Comparison of ENCODE assay signal across 8 mouse cellular contexts in the genomic region with DNA sequence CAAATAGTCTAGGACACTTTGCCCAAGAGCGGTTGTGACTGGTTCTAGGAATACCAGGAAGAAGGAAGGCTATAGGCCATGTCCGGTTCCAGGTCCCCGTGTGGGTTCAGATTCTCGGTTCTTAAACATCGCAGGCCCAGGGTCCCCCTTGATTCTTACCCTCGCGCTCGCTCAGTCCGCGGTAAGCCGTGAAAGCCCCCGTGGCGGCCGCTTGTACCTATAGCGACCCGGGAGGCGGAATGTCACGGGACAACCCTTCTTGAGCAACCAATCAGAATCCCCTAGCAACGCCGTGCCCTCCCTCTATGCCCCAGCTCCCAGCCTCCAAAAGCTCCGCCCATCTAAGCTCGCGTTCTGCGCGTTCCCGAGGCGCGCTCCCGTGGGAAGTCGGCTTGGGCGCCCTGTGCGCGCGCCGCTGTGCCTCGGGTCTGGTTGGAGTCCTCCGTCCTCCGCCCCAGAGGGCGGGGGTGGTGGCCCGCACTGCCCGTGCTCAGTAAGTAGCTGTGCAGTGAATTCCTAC. TPM values are rescaled to one million over a fixed set of nuclear protein-coding genes. Genes with fewer than 3 reads are reported as not detected.
DNase-seq lines count a peak whose midpoint lies in the region; ATAC-seq and TF ChIP-seq lines count a peak whose summit lies in the region.

A gene (minus strand): TSS at position 333 of the 520 bp plus-strand sequence.
A gene (plus strand): TSS at position 350 of the 520 bp plus-strand sequence.
A gene (plus strand): TSS at position 367 of the 520 bp plus-strand sequence.

- peak within 1 kb of the TSS; percentile 85 for H3K4me3 ChIP-seq in ES-Bruce4 (ENCODE audit: low read depth, low read length)
- H3K4me3 ChIP-seq in forebrain, embryonic 13.5 days, result peak within 1 kb of the TSS; percentile 53
- H3K4me3 ChIP-seq in liver, postnatal 0 days (ENCODE audit: low read depth, low read length), result peak within 1 kb of the TSS; percentile 77
- H3K4me3 ChIP-seq in neural tube, embryonic 14.5 days (ENCODE audit: low read depth, low read length), result peak within 1 kb of the TSS; percentile 45

- no peaks in the 10 kb centered on the region for H3K9me3 ChIP-seq in ES-Bruce4 (replicated peaks; ENCODE audit: control insufficient read depth, insufficient read depth, low read length, poor library complexity, severe bottlenecking)
- no peaks in the 10 kb centered on the region for H3K9me3 ChIP-seq in forebrain, embryonic 13.5 days (replicated peaks)
- no peaks in the 10 kb centered on the region for H3K9me3 ChIP-seq in liver, postnatal 0 days (ENCODE audit: low read length)
- H3K9me3 ChIP-seq in neural tube, embryonic 14.5 days (ENCODE audit: control insufficient read depth, low read length), result no peaks in the 10 kb centered on the region

- no peak within 1 kb of the TSS for H3K27ac ChIP-seq in ES-Bruce4 (ENCODE audit: insufficient read depth, low read length)
- no peak within 1 kb of the TSS for H3K27ac ChIP-seq in forebrain, embryonic 13.5 days
- H3K27ac ChIP-seq in liver, postnatal 0 days (ENCODE audit: low read depth), result peak within 1 kb of the TSS; percentile 99
- H3K27ac ChIP-seq in neural tube, embryonic 14.5 days (ENCODE audit: low read depth, low read length), result no peak within 1 kb of the TSS

- H3K9ac ChIP-seq in ES-Bruce4 (ENCODE audit: low read depth, poor library complexity, severe bottlenecking), result peak within 1 kb of the TSS; percentile 68
- H3K9ac ChIP-seq in forebrain, embryonic 13.5 days, result peak within 1 kb of the TSS; percentile 70
- H3K9ac ChIP-seq in liver, postnatal 0 days (replicated peaks), result peak within 1 kb of the TSS; percentile 81
- peak within 1 kb of the TSS; percentile 51 for H3K9ac ChIP-seq in neural tube, embryonic 14.5 days (replicated peaks; ENCODE audit: low read depth, low read length)

- intact Hi-C loops in heart, postnatal 10 days (cut with DNase I), result loop anchor here (5.0 to 10.0 kb wide), 2 partner anchors 71 to 204 kb away; no protein-coding TSS in a partner anchor

- TF ChIP-seq CTCF in ES-Bruce4 (IDR thresholded peaks at IDR 0.05; ENCODE audit: low read depth, low read length), result no peak
- TF ChIP-seq CTCF in liver, postnatal 0 days (IDR thresholded peaks at IDR 0.05; ENCODE audit: low read depth), result peak; percentile 47

- peaks cover 8% of the 10 kb centered on the region for H3K36me3 ChIP-seq in ES-Bruce4 (ENCODE audit: control insufficient read depth, insufficient read depth, low read length, poor library complexity, severe bottlenecking)
- H3K36me3 ChIP-seq in forebrain, embryonic 13.5 days (ENCODE audit: poor library complexity, severe bottlenecking), result peaks cover 21% of the 10 kb centered on the region
- peaks cover 35% of the 10 kb centered on the region for H3K36me3 ChIP-seq in liver, postnatal 0 days (replicated peaks; ENCODE audit: insufficient read depth, low read length)
- 0 out of 2 replicates have a peak, but pooled peaks cover 15% of the 10 kb centered on the region for H3K36me3 ChIP-seq in neural tube, embryonic 14.5 days (ENCODE audit: control insufficient read depth, insufficient read depth, low read length)

- under 1% methylated on average over 41 of the region's 41 CpGs for WGBS in forebrain, embryonic 13.5 days
- WGBS in large intestine, adult 2 months, result under 1% methylated on average over 41 of the region's 41 CpGs
- 0% methylated on average over 40 of the region's 41 CpGs for WGBS in liver, postnatal 0 days (ENCODE audit: insufficient replicate concordance)
- 0% methylated on average over 39 of the region's 41 CpGs for WGBS in neural tube, embryonic 14.5 days

- TF ChIP-seq POLR2A in ES-Bruce4 (IDR thresholded peaks at IDR 0.05; ENCODE audit: insufficient read depth, low read length), result peak; percentile 59

- TF ChIP-seq EP300 in ES-Bruce4 (IDR thresholded peaks at IDR 0.05; ENCODE audit: insufficient read depth, low read depth, low read length), result 0 out of 2 replicates have a peak, but pooled peaks have one; percentile 7
- 0 out of 2 replicates have a peak, but pooled peaks have one; percentile 9 for TF ChIP-seq EP300 in liver, postnatal 0 days (IDR thresholded peaks at IDR 0.05; ENCODE audit: low read depth)

- peak; percentile 98 to 99 for DNase-seq in heart, postnatal 10 days
- DNase-seq in large intestine, adult 2 months (ENCODE audit: low read depth, low spot score), result peak; percentile 97
- peak; percentile 99 for DNase-seq in liver, postnatal 0 days
- peak; percentile 98 for DNase-seq in testis, postnatal 10 days (ENCODE audit: low spot score)

- peaks cover 4% of the 10 kb centered on the region for H3K4me1 ChIP-seq in ES-Bruce4 (ENCODE audit: control insufficient read depth, insufficient read depth, low read length)
- peaks cover 28% of the 10 kb centered on the region for H3K4me1 ChIP-seq in forebrain, embryonic 13.5 days
- H3K4me1 ChIP-seq in liver, postnatal 0 days (ENCODE audit: insufficient read depth), result peaks cover 59% of the 10 kb centered on the region
- H3K4me1 ChIP-seq in neural tube, embryonic 14.5 days (ENCODE audit: control insufficient read depth, insufficient read depth, low read length), result peaks cover 18% of the 10 kb centered on the region; the same call in 1 of the 2 replicates

- no peaks in the 10 kb centered on the region for H3K27me3 ChIP-seq in ES-Bruce4 (ENCODE audit: control insufficient read depth, insufficient read depth, low read length, poor library complexity, severe bottlenecking)
- peaks cover 20% of the 10 kb centered on the region for H3K27me3 ChIP-seq in forebrain, embryonic 13.5 days
- H3K27me3 ChIP-seq in liver, postnatal 0 days (ENCODE audit: insufficient read depth, low read length), result no peaks in the 10 kb centered on the region
- H3K27me3 ChIP-seq in neural tube, embryonic 14.5 days (ENCODE audit: control insufficient read depth, insufficient read depth, low read length), result peaks cover 8% of the 10 kb centered on the region

- H3K4me2 ChIP-seq in forebrain, embryonic 13.5 days, result peak within 1 kb of the TSS; percentile 66
- H3K4me2 ChIP-seq in liver, postnatal 0 days (ENCODE audit: low read depth, low read length), result peak within 1 kb of the TSS; percentile 76
- peak within 1 kb of the TSS; percentile 57 for H3K4me2 ChIP-seq in neural tube, embryonic 14.5 days (ENCODE audit: low read depth, low read length)

- peak; percentile 89 for ATAC-seq in cerebellum, adult (ENCODE audit: insufficient number of reproducible peaks, low FRiP score, low TSS enrichment)
- peak; percentile 93 for ATAC-seq in forebrain, embryonic 13.5 days
- peak; percentile 79 for ATAC-seq in liver, postnatal 0 days
- ATAC-seq in neural tube, embryonic 14.5 days (ENCODE audit: low read depth), result peak; percentile 91

RNA-seq across cellular contexts. Expression of the first gene that starts in this region (rescaled TPM):
- 29.5 and 30.0 TPM in 2 replicates for polyA plus RNA-seq in ES-Bruce4 (2011; ENCODE audit: insufficient read depth, insufficient read length, low read depth, missing spikeins)
- polyA plus RNA-seq in forebrain, embryonic 13.5 days (2015; fragmentation: Nextera tagmentation; extraction: Ambion mirVana), result 19.4 and 25.2 TPM in 2 replicates
- total RNA-seq in heart, postnatal 10 days (2021), result 10 to 100 TPM; 46.3 to 47.5 TPM
- 137 and 148 TPM in 2 replicates for polyA plus RNA-seq in large intestine, adult 2 months (2012; rRNA removed)
- polyA plus RNA-seq in liver, postnatal 0 days (2015; fragmentation: Nextera tagmentation; extraction: Ambion mirVana), result 34.6 TPM in 2 replicates
- 27.1 and 34.9 TPM in 2 replicates for polyA plus RNA-seq in neural tube, embryonic 14.5 days (2014; fragmentation: Nextera tagmentation; extraction: Ambion mirVana)

RNA-seq across cellular contexts. Expression of the second gene that starts in this region (rescaled TPM):
- 1.8 and 2.7 TPM in 2 replicates for polyA plus RNA-seq in ES-Bruce4 (2011; ENCODE audit: insufficient read depth, insufficient read length, low read depth, missing spikeins)
- 1.3 and 1.8 TPM in 2 replicates for polyA plus RNA-seq in forebrain, embryonic 13.5 days (2015; fragmentation: Nextera tagmentation; extraction: Ambion mirVana)
- 1 to 10 TPM; 2.8 to 3.2 TPM for total RNA-seq in heart, postnatal 10 days (2021)
- polyA plus RNA-seq in large intestine, adult 2 months (2012; rRNA removed), result 0.52 and 0.78 TPM in 2 replicates
- polyA plus RNA-seq in liver, postnatal 0 days (2015; fragmentation: Nextera tagmentation; extraction: Ambion mirVana), result 16.1 and 17.5 TPM in 2 replicates
- polyA plus RNA-seq in neural tube, embryonic 14.5 days (2014; fragmentation: Nextera tagmentation; extraction: Ambion mirVana), result 0.87 and 2.4 TPM in 2 replicates

RNA-seq across cellular contexts. Expression of the third gene that starts in this region (rescaled TPM):
- polyA plus RNA-seq in ES-Bruce4 (2011; ENCODE audit: insufficient read depth, insufficient read length, low read depth, missing spikeins), result 84.8 and 86.7 TPM in 2 replicates
- 303 and 321 TPM in 2 replicates for polyA plus RNA-seq in forebrain, embryonic 13.5 days (2015; fragmentation: Nextera tagmentation; extraction: Ambion mirVana)
- total RNA-seq in heart, postnatal 10 days (2021), result 100 to 1,000 TPM; 195 to 202 TPM
- polyA plus RNA-seq in large intestine, adult 2 months (2012; rRNA removed), result 372 and 378 TPM in 2 replicates
- polyA plus RNA-seq in liver, postnatal 0 days (2015; fragmentation: Nextera tagmentation; extraction: Ambion mirVana), result 145 and 151 TPM in 2 replicates
- 351 and 392 TPM in 2 replicates for polyA plus RNA-seq in neural tube, embryonic 14.5 days (2014; fragmentation: Nextera tagmentation; extraction: Ambion mirVana)
